Mouse (Mus musculus): ENCODE results near the gene Robo2.

- no peak for TF ChIP-seq EP300 (IDR thresholded peaks at IDR 0.05; ENCODE audit: low read depth in 1 of 2, low read length in 2 of 2)
- TF ChIP-seq MXI1 (IDR thresholded peaks at IDR 0.05; ENCODE audit: low read depth, low read length) = no peak
- TF ChIP-seq CTCF (IDR thresholded peaks at IDR 0.05 in 2 of 3, conservative IDR thresholded peaks at IDR 0.05 in 1 of 3; ENCODE audit: control insufficient read depth in 1 of 3, insufficient read depth in 1 of 3, low read depth in 2 of 3, low read length in 3 of 3, poor library complexity in 1 of 3, severe bottlenecking in 1 of 3) = no peak
- TF ChIP-seq POLR2A (IDR thresholded peaks at IDR 0.05; ENCODE audit: control insufficient read depth in 1 of 2, insufficient read depth in 1 of 2, low read depth in 1 of 2, low read length in 2 of 2, poor library complexity in 1 of 2) = no peak
- TF ChIP-seq TAL1 (IDR thresholded peaks at IDR 0.05; ENCODE audit: low read length) = no peak
- no peak for TF ChIP-seq E2F4 (IDR thresholded peaks at IDR 0.05; ENCODE audit: borderline replicate concordance, low read depth, low read length)
- TF ChIP-seq ZC3H11A (IDR thresholded peaks at IDR 0.05; ENCODE audit: low read depth, low read length) = no peak
- TF ChIP-seq MAX (IDR thresholded peaks at IDR 0.05; ENCODE audit: low read length) = no peak
- TF ChIP-seq USF2 (IDR thresholded peaks at IDR 0.05; ENCODE audit: borderline replicate concordance in 1 of 2, insufficient read depth in 1 of 2, low read depth in 1 of 2, low read length in 2 of 2) = no peak
- TF ChIP-seq ZNF384 (IDR thresholded peaks at IDR 0.05; ENCODE audit: low read depth, low read length) = no peak
- no peak for TF ChIP-seq GATA1 (IDR thresholded peaks at IDR 0.05; ENCODE audit: low read depth, low read length)
- TF ChIP-seq POLR2AphosphoS2 (IDR thresholded peaks at IDR 0.05; ENCODE audit: low read length) = no peak
- no peak for TF ChIP-seq USF1 (IDR thresholded peaks at IDR 0.05; ENCODE audit: low read depth, low read length)
Measured at GRCm38 (mm10) chr16:73863748-73864147, 547.9 kb downstream of the Robo2 start.

Measured in MEL (cell line).